Mouse (Mus musculus): ENCODE data around the gene Cpt1c. TPM values are rescaled to one million over a fixed set of nuclear protein-coding genes. Genes with fewer than 3 reads are reported as not detected.

The Cpt1c gene
- polyA plus RNA-seq, 1 experiment, result 102 TPM

GRCm38 (mm10) chr7:45012824-45013223, 38.2 kb upstream of the Cpt1c start:
- TF ChIP-seq POLR2A (IDR thresholded peaks at IDR 0.05; ENCODE audit: borderline replicate concordance, extremely low read depth, insufficient read depth, insufficient read length, poor library complexity, severe bottlenecking) (no peak), CTCF (IDR thresholded peaks at IDR 0.05; ENCODE audit: borderline replicate concordance, extremely low read depth, insufficient read depth, insufficient read length) (no peak)
- no peak for DNase-seq (ENCODE audit: low read depth)

GRCm38 (mm10) chr7:45012011-45012410, 37.4 kb upstream of the Cpt1c start:
- no peak for DNase-seq (ENCODE audit: low read depth)
- TF ChIP-seq POLR2A (IDR thresholded peaks at IDR 0.05; ENCODE audit: borderline replicate concordance, extremely low read depth, insufficient read depth, insufficient read length, poor library complexity, severe bottlenecking) (no peak), CTCF (IDR thresholded peaks at IDR 0.05; ENCODE audit: borderline replicate concordance, extremely low read depth, insufficient read depth, insufficient read length) (no peak)

- TF ChIP-seq POLR2A (IDR thresholded peaks at IDR 0.05; ENCODE audit: borderline replicate concordance, extremely low read depth, insufficient read depth, insufficient read length, poor library complexity, severe bottlenecking), result no peak
- no peak for TF ChIP-seq CTCF (IDR thresholded peaks at IDR 0.05; ENCODE audit: borderline replicate concordance, extremely low read depth, insufficient read depth, insufficient read length)
- DNase-seq (ENCODE audit: low read depth), result no peak
Observed at GRCm38 (mm10) chr7:45008411-45008810, 33.8 kb upstream of the Cpt1c start.

- no peak for DNase-seq (ENCODE audit: low read depth)
- TF ChIP-seq POLR2A (IDR thresholded peaks at IDR 0.05; ENCODE audit: borderline replicate concordance, extremely low read depth, insufficient read depth, insufficient read length, poor library complexity, severe bottlenecking), result no peak
- TF ChIP-seq CTCF (IDR thresholded peaks at IDR 0.05; ENCODE audit: borderline replicate concordance, extremely low read depth, insufficient read depth, insufficient read length), result no peak
Observed at GRCm38 (mm10) chr7:45007846-45008245, 33.2 kb upstream of the Cpt1c start.

- TF ChIP-seq POLR2A (IDR thresholded peaks at IDR 0.05; ENCODE audit: borderline replicate concordance, extremely low read depth, insufficient read depth, insufficient read length, poor library complexity, severe bottlenecking), result no peak
- no peak for TF ChIP-seq CTCF (IDR thresholded peaks at IDR 0.05; ENCODE audit: borderline replicate concordance, extremely low read depth, insufficient read depth, insufficient read length)
- no peak for DNase-seq (ENCODE audit: low read depth)
Observed at GRCm38 (mm10) chr7:45007141-45007540, 32.5 kb upstream of the Cpt1c start.

GRCm38 (mm10) chr7:45006503-45006902, 31.9 kb upstream of the Cpt1c start:
- TF ChIP-seq POLR2A (IDR thresholded peaks at IDR 0.05; ENCODE audit: borderline replicate concordance, extremely low read depth, insufficient read depth, insufficient read length, poor library complexity, severe bottlenecking) (no peak), CTCF (IDR thresholded peaks at IDR 0.05; ENCODE audit: borderline replicate concordance, extremely low read depth, insufficient read depth, insufficient read length) (no peak)
- DNase-seq (ENCODE audit: low read depth), result no peak

- TF ChIP-seq CTCF (IDR thresholded peaks at IDR 0.05; ENCODE audit: borderline replicate concordance, extremely low read depth, insufficient read depth, insufficient read length) (no peak), POLR2A (IDR thresholded peaks at IDR 0.05; ENCODE audit: borderline replicate concordance, extremely low read depth, insufficient read depth, insufficient read length, poor library complexity, severe bottlenecking) (no peak)
- DNase-seq (ENCODE audit: low read depth), result no peak
Observed at GRCm38 (mm10) chr7:45005321-45005992, 30.8 kb upstream of the Cpt1c start.

- TF ChIP-seq CTCF (IDR thresholded peaks at IDR 0.05; ENCODE audit: borderline replicate concordance, extremely low read depth, insufficient read depth, insufficient read length) (no peak), POLR2A (IDR thresholded peaks at IDR 0.05; ENCODE audit: borderline replicate concordance, extremely low read depth, insufficient read depth, insufficient read length, poor library complexity, severe bottlenecking) (no peak)
- DNase-seq (ENCODE audit: low read depth), result no peak
Observed at GRCm38 (mm10) chr7:45004546-45004945, 29.9 kb upstream of the Cpt1c start.

GRCm38 (mm10) chr7:45002440-45002839, 27.8 kb upstream of the Cpt1c start:
- DNase-seq (ENCODE audit: low read depth), result no peak
- TF ChIP-seq CTCF (IDR thresholded peaks at IDR 0.05; ENCODE audit: borderline replicate concordance, extremely low read depth, insufficient read depth, insufficient read length) (no peak), POLR2A (IDR thresholded peaks at IDR 0.05; ENCODE audit: borderline replicate concordance, extremely low read depth, insufficient read depth, insufficient read length, poor library complexity, severe bottlenecking) (no peak)

GRCm38 (mm10) chr7:45000539-45001114, 26.0 kb upstream of the Cpt1c start:
- TF ChIP-seq POLR2A (IDR thresholded peaks at IDR 0.05; ENCODE audit: borderline replicate concordance, extremely low read depth, insufficient read depth, insufficient read length, poor library complexity, severe bottlenecking), result no peak
- no peak for DNase-seq (ENCODE audit: low read depth)

GRCm38 (mm10) chr7:44999753-45000152, 25.1 kb upstream of the Cpt1c start:
- TF ChIP-seq POLR2A (IDR thresholded peaks at IDR 0.05; ENCODE audit: borderline replicate concordance, extremely low read depth, insufficient read depth, insufficient read length, poor library complexity, severe bottlenecking), result no peak
- no peak for TF ChIP-seq CTCF (IDR thresholded peaks at IDR 0.05; ENCODE audit: borderline replicate concordance, extremely low read depth, insufficient read depth, insufficient read length)
- DNase-seq (ENCODE audit: low read depth), result no peak

GRCm38 (mm10) chr7:44998501-44998955, 23.9 kb upstream of the Cpt1c start, which contains the start of gene Bcl2l12:
Gene Bcl2l12 (minus strand): TSS chr7:44998712.
- DNase-seq (ENCODE audit: low read depth), result peak; percentile 43
- TF ChIP-seq POLR2A (IDR thresholded peaks at IDR 0.05; ENCODE audit: borderline replicate concordance, extremely low read depth, insufficient read depth, insufficient read length, poor library complexity, severe bottlenecking), result no peak
